Mouse (Mus musculus): ENCODE measurements around the gene 1110059E24Rik. TPM values are rescaled to one million over a fixed set of nuclear protein-coding genes. Genes with fewer than 3 reads are reported as not detected.
"Not testable (repeated sequence)": the region's sequence is repeated elsewhere in the genome, so short reads cannot be mapped to it uniquely, and the experiment has no call there.

1110059E24Rik gene
- polyA plus RNA-seq, 1 experiment from 2014 or later: 62.9 TPM

DNA sequence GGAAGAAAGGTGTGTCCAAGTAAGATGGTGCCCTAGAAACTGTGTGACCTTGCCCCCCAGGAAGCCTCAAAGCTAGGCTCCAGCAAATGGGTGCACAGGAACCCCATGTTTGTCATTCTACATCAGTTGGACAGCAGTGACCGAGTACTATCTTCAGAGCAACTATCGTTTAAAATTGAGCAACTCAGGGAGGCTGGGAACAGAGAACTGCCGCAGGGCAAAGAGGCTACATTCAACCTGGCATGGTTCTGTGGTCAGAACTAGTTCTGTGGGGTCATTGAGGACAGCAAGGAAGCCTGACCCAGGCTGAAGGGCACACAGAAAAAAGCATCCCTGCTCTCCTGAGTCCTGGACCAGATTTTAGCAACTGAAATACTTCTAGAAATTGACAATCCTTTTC is 37.0 kb downstream of the 1110059E24Rik start:
- no peak for ATAC-seq
- Histone ChIP-seq H3K4me1 (replicated peaks) (no peaks in the 10 kb centered on the region), H3K36me3 (no peaks in the 10 kb centered on the region), H3K9ac (no peak overlapping the region), H3K27ac (no peak overlapping the region), H3K9me3 (no peaks in the 10 kb centered on the region), H3K4me2 (replicated peaks) (no peak overlapping the region), H3K4me3 (replicated peaks) (no peak overlapping the region), H3K27me3 (replicated peaks) (no peaks in the 10 kb centered on the region)
- 92% methylated on average over 3 of the region's 3 CpGs for WGBS

DNA sequence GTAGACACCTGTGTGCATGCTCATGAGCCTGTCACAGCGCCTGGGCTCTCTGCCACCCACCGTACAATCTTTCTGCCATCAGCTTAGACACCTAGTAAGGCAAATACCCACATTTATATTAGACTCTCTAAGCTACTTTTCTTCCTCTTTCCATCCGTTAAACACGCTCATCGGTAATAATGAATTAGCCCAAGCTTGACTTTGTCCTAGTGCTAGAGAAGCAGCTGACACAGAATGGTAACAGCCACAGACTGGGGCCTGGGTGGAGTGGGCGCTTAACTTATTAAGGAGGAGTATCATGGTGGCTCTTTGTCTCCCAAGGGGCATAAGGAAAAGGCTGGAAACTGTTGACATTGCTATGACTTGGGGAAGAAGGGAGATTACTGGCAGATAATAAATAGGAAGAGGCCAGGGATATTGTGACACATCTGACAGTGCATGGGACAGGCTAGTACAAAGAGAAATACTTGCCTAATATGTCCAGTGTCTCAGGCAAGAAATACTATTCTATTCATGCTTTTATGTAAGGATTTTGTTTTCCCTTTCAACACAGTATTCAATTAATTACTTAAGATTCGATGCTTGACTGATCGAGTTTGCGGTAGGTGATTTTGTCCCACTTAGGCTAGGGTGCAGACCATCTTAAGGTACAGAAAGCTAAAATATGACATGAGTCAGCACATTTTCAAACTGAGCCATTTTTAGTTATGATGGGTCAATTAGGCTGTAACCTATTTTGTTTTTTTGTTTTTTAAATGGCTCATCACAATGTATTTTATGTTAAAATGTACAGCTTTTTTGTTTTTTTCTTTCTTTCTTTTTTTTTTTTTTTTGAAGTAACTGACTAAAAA is 40.8 kb downstream of the 1110059E24Rik start:
- no peak overlapping the region for H3K4me2 ChIP-seq (replicated peaks)
- no peaks in the 10 kb centered on the region for H3K27me3 ChIP-seq (replicated peaks)
- WGBS: 92% methylated on average over 9 of the region's 9 CpGs
- ATAC-seq: no peak
- H3K9ac ChIP-seq: no peak overlapping the region
- H3K9me3 ChIP-seq: no peaks in the 10 kb centered on the region
- no peaks in the 10 kb centered on the region for H3K4me1 ChIP-seq (replicated peaks)
- no peak overlapping the region for H3K27ac ChIP-seq
- no peaks in the 10 kb centered on the region for H3K36me3 ChIP-seq
- no peak overlapping the region for H3K4me3 ChIP-seq (replicated peaks)

DNA sequence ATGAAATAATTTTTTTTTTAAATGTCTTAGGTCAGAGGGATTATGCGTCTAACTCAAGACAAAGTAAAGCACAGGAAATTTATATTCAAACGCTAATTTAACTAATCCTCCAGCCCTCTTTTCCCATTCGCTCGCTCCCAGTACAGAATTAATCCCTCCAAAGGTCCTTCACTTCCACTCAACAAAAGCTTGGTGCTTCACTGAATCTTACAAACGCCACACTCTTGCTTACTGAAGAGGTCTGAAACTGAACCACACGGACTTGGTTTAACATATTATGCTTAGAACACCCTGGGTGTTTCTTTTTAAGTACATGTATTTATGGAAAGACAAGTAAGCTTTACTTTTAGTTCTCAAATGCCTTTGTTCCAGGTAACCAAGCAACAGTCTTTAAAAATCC is 41.5 kb downstream of the 1110059E24Rik start:
- H3K9me3 ChIP-seq: no peaks in the 10 kb centered on the region
- H3K4me1 ChIP-seq (replicated peaks): no peaks in the 10 kb centered on the region
- no peak overlapping the region for H3K4me3 ChIP-seq (replicated peaks)
- H3K27me3 ChIP-seq (replicated peaks): no peaks in the 10 kb centered on the region
- 71% methylated on average over 6 of the region's 6 CpGs for WGBS
- no peak for ATAC-seq
- H3K27ac ChIP-seq: no peak overlapping the region
- H3K9ac ChIP-seq: no peak overlapping the region
- no peaks in the 10 kb centered on the region for H3K36me3 ChIP-seq
- H3K4me2 ChIP-seq (replicated peaks): no peak overlapping the region

DNA sequence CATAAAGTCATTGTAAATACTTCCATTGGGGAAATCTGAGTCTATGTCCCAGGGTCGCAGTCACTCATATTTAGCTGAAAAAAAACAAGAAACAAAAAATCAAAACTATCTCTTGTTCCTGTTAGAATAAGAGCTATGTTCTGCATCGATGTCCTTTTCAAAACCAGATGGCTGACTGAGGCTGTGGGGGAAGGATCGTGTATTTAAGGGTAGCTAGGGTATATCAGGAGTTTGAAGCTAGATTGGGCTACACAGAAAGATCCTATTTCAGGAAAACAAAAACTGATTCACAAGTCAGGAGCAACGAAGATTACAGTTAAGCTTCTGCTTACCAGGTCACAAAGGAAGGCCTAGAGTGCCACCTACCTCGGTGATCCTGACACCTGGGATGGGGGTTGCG is 42.5 kb downstream of the 1110059E24Rik start:
- no peak for ATAC-seq
- no peaks in the 10 kb centered on the region for H3K9me3 ChIP-seq
- H3K36me3 ChIP-seq: no peaks in the 10 kb centered on the region
- H3K4me1 ChIP-seq (replicated peaks): no peaks in the 10 kb centered on the region
- H3K27ac ChIP-seq: no peak overlapping the region
- WGBS: 76% methylated on average over 6 of the region's 6 CpGs
- no peak overlapping the region for H3K4me2 ChIP-seq (replicated peaks)
- no peak overlapping the region for H3K9ac ChIP-seq
- no peak overlapping the region for H3K4me3 ChIP-seq (replicated peaks)
- H3K27me3 ChIP-seq (replicated peaks): no peaks in the 10 kb centered on the region

DNA sequence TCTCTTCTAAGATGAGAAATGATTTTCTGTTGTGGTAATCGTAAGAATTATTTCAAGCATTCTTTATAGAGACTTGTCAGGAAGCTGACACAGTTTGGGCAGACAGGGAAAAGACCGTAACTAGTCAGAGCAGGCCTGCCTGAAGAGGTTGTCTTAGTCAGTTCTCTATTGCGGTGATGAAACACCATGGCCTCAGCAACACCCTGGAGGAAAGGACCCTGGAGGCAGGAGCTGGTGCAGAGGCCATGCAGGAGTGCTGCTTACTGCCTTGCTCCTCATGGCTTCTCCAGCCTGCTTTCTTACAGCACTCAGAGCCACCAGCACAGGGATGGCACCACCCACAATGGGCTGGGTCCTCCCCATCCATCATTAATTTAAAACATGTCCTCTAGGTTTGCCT is 47.5 kb downstream of the 1110059E24Rik start:
- no peak for ATAC-seq
- no peak overlapping the region for H3K4me2 ChIP-seq (replicated peaks)
- H3K4me1 ChIP-seq (replicated peaks): 0 out of 2 replicates have a peak, but pooled peaks cover 3% of the 10 kb centered on the region
- no peak overlapping the region for H3K9ac ChIP-seq
- H3K36me3 ChIP-seq: no peaks in the 10 kb centered on the region
- WGBS: 90% methylated on average over 3 of the region's 3 CpGs
- H3K4me3 ChIP-seq (replicated peaks): no peak overlapping the region
- H3K9me3 ChIP-seq: no peaks in the 10 kb centered on the region
- no peaks in the 10 kb centered on the region for H3K27me3 ChIP-seq (replicated peaks)
- no peak overlapping the region for H3K27ac ChIP-seq

DNA sequence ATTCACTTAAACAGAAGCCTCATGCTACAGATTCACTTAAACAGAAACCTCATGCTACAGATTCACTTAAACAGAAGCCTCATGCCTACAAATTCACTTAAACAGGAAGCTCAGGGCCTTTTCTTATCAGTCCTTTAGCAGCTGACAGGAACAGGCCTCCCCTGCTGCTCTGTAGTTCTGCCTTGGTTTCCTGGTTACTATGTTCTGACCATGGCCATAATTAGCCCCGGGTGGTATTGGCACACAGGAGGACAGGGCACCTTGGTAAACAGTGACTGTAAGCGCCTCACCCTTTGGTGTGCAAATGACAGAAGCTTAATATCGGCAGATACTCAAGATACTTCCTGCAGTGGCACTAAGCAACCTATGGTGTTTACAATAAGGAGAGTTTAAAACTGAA is 48.9 kb downstream of the 1110059E24Rik start:
- Histone ChIP-seq H3K27me3 (replicated peaks) (no peaks in the 10 kb centered on the region), H3K4me3 (replicated peaks) (no peak overlapping the region), H3K9me3 (no peaks in the 10 kb centered on the region), H3K4me2 (replicated peaks) (no peak overlapping the region), H3K4me1 (replicated peaks) (peaks cover 8% of the 10 kb centered on the region; the same call in 1 of the 2 replicates), H3K27ac (no peak overlapping the region), H3K36me3 (no peaks in the 10 kb centered on the region), H3K9ac (no peak overlapping the region)
- peak; percentile 70; the same call in 1 of the 2 replicates for ATAC-seq
- 44% methylated on average over 3 of the region's 3 CpGs for WGBS

DNA sequence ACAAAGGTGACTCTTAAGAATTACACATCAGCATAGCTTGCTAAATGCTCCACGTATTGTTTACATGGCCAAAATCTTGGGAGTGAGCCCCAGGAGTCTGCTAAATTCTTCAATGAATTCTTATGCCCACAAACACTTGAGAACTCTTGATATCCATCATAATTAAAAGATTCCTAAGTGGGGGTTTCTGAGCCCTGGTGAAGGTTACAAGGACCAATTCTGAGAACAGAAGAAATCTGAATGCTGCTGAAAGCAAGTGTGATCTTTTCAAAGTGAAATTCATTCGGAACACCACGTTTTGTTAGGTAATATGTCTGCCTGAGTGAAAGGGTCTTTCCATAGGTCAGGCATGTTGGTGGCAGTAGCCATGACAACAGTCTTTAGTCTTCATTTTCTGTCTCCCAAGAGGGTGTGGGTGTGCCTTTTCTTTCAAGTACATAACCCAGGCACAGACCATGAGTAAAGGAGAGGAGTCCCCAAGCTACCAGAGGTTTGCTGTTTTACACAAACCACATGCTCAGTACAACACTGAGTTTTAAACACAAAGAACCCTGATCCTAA is 51.2 kb downstream of the 1110059E24Rik start:
- peaks cover 8% of the 10 kb centered on the region; the same call in 1 of the 2 replicates for H3K4me1 ChIP-seq (replicated peaks)
- no peaks in the 10 kb centered on the region for H3K27me3 ChIP-seq (replicated peaks)
- no peak overlapping the region for H3K9ac ChIP-seq
- no peak overlapping the region for H3K4me3 ChIP-seq (replicated peaks)
- no peaks in the 10 kb centered on the region for H3K36me3 ChIP-seq
- no peak for ATAC-seq
- no peaks in the 10 kb centered on the region for H3K9me3 ChIP-seq
- WGBS: 43% methylated on average over 3 of the region's 3 CpGs
- no peak overlapping the region for H3K27ac ChIP-seq
- H3K4me2 ChIP-seq (replicated peaks): no peak overlapping the region

DNA sequence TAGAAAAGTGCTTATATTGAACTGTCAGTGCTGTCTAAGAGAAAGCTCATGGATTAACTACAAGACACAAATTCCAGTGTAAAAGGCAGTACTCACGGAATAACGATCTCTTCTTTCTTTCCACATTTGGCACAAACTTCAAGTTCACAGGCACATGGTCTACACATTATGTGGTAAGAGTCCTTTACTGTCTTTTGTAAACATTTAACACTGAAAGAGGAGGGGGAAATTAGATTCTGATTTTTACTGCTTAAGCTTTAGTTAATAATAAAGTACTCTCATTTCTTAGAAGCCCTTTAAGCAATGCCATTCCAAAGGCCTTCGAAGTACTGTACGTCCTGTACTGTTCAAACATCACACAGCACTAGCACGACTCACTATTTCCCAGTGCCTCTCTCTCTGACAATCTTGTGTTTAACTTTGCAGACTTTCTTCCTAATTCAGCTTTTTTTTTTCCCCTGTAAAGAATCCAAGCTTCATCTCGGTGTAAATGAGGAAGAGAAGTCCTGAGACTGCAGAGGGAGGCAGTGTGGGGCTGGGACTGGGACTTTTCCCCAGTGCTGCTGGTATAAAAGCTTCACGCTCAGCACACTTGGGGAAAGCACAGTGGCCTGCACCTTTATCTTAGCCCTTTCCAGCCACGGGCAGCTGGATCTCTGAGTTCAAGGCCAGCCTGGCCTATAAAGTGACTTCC is 54.0 kb downstream of the 1110059E24Rik start:
- no peaks in the 10 kb centered on the region for H3K27me3 ChIP-seq (replicated peaks)
- H3K9me3 ChIP-seq: no peaks in the 10 kb centered on the region
- 49% methylated on average over 8 of the region's 8 CpGs for WGBS
- H3K4me3 ChIP-seq (replicated peaks): no peak overlapping the region
- H3K9ac ChIP-seq: no peak overlapping the region
- H3K4me1 ChIP-seq (replicated peaks): peaks cover 7% of the 10 kb centered on the region; the same call in 1 of the 2 replicates
- H3K27ac ChIP-seq: no peak overlapping the region
- peak; percentile 59; the same call in 1 of the 2 replicates for ATAC-seq
- H3K4me2 ChIP-seq (replicated peaks): no peak overlapping the region
- 0 out of 2 replicates have a peak, but pooled peaks cover 4% of the 10 kb centered on the region for H3K36me3 ChIP-seq

DNA sequence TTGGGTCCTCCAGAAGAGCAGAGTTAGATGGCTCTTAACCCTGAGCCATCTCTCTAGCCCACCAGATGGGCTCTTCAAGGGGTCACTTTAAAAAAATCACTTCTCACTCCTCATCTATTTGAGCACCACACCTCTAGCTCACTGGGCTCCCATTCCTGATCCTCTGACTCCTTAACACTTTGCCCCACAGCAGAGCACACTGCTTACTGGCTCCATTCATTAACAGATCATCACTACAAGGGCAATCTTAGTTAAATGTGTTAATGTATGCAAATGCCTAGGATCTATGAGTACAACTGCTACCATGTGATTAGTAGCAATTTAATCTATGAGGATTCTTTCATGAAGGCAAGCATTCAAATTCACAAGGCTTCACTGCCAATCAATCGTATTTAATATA is 58.1 kb downstream of the 1110059E24Rik start:
- Histone ChIP-seq H3K27me3 (replicated peaks) (no peaks in the 10 kb centered on the region), H3K27ac (no peak overlapping the region), H3K9ac (no peak overlapping the region), H3K4me3 (replicated peaks) (no peak overlapping the region), H3K36me3 (0 out of 2 replicates have a peak, but pooled peaks cover 4% of the 10 kb centered on the region), H3K4me2 (replicated peaks) (no peak overlapping the region), H3K4me1 (replicated peaks) (peaks cover 5% of the 10 kb centered on the region; the same call in 1 of the 2 replicates), H3K9me3 (no peaks in the 10 kb centered on the region)
- no peak for ATAC-seq
- 91% methylated on average over 1 of the region's 1 CpGs for WGBS

DNA sequence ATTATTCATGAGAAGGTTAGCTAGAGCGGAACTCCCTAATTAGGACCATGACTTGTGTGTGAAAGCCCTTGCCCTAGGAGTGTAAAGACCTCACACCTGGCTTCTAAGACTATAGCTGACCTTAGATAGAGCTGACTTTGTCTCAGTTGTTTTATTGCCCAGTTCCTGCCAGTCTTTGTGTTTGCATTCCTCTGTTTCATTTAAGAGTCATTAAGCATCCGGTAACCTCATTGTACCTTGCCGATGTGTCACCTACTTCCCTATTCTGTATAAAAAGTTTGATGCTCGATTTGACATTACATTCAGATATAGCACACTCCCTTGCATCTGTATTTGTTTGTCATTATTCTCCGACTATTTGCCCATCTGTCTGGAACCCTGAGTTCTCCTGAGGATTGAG is 60.6 kb downstream of the 1110059E24Rik start:
- not testable (repeated sequence) for H3K9ac ChIP-seq; H3K27ac ChIP-seq; H3K4me2 ChIP-seq (replicated peaks); H3K36me3 ChIP-seq; H3K9me3 ChIP-seq; H3K4me3 ChIP-seq (replicated peaks); H3K27me3 ChIP-seq (replicated peaks); ATAC-seq; H3K4me1 ChIP-seq (replicated peaks)
- 94% methylated on average over 5 of the region's 5 CpGs for WGBS

DNA sequence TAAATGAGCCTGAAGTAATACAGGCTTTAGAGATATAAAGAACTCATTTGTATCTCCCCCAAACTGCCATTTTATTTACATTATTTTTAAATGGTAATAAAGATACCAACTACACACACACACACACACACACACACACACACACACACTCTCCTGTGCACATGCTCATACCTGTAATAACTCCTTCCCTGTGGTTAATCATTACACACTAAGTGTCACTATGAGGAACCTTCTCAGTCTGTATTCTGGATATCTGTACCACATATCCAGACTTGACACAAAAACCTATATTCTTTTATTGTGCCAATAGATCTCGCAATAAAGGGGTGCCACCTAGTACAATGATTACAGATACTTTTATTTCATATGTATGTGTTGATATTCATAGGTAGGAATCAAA is 62.9 kb downstream of the 1110059E24Rik start:
- H3K27me3 ChIP-seq (replicated peaks): no peaks in the 10 kb centered on the region
- WGBS: 63% methylated on average over 1 of the region's 1 CpGs
- no peak overlapping the region for H3K4me2 ChIP-seq (replicated peaks)
- no peak overlapping the region for H3K4me3 ChIP-seq (replicated peaks)
- H3K9me3 ChIP-seq: no peaks in the 10 kb centered on the region
- no peak overlapping the region for H3K9ac ChIP-seq
- no peak overlapping the region for H3K27ac ChIP-seq
- no peaks in the 10 kb centered on the region for H3K36me3 ChIP-seq
- H3K4me1 ChIP-seq (replicated peaks): no peaks in the 10 kb centered on the region
- peak; percentile 81; the same call in 1 of the 2 replicates for ATAC-seq

DNA sequence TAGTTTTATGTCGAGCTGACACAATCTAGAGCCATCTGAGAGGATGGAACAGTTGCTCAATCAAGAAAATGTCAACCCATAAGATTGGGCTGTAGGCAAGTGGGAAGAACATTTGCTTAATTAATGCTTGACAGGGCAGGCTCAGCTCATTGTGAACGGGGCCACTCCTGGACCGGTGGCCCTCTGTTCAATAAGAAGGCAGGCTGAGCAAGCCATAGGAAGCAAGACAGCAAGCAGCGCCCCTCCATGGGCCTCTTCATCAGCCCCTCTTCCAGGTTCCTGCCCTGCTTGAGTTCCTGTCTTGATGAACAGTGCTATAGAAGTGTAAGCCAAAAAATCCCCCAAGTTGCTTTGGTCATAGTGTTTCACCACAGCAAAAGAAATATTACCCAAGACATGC is 65.2 kb downstream of the 1110059E24Rik start:
- Histone ChIP-seq H3K36me3 (no peaks in the 10 kb centered on the region), H3K9ac (no peak overlapping the region), H3K9me3 (no peaks in the 10 kb centered on the region), H3K27me3 (replicated peaks) (no peaks in the 10 kb centered on the region), H3K4me1 (replicated peaks) (no peaks in the 10 kb centered on the region), H3K4me2 (replicated peaks) (no peak overlapping the region), H3K27ac (no peak overlapping the region), H3K4me3 (replicated peaks) (no peak overlapping the region)
- no peak for ATAC-seq
- WGBS: 82% methylated on average over 4 of the region's 4 CpGs
